Mouse (Mus musculus) E14TG2a.4 (cell line): ENCODE results near the gene Fam126b.

Source experiments
- CTCF ChIP-seq: conservative IDR thresholded peaks from 2 replicates; pipeline ENCODE4 v1.5.1; 2014; ENCODE audit warnings: low read length
- POU5F1 ChIP-seq: IDR thresholded peaks from 2 replicates; pipeline ENCODE4 v1.6.1; 2014; ENCODE audit warnings: low read length, borderline replicate concordance

GRCm38 (mm10) chr1:58603738-58604137 is 17.6 kb upstream of the Fam126b start:
- TF ChIP-seq CTCF (no peak), POU5F1 (no peak)
